Mouse (Mus musculus) kidney, adult 11 months (tissue): Measurements from ENCODE around the gene Tmem131l.
A peak's percentile ranks its signal among the peaks of the same experiment; 100 is the strongest.

Experiments used
- DNase-seq: peaks from one replicate; pipeline ENCODE4 v3.0.0; 2022

Tmem131l gene

DNA sequence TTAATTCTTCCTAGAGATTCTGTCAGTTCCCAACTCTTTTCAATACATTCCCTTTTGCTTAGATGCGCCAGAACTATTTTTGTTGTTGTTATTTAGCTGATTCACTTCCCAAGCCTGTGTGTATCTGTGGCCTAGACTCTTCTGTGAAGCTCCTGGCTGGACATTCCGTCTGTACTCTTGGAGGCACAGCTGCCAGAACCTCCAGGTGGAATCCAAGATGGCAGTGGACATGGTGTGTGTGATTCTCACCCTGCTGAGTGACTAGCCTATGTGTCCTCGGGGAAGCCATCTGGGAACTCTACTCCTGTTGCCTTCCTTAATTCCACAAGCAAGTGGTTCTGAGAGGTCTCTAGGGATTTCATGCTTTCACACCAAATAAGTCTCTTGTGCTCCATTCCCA is 63.8 kb downstream of the Tmem131l start:
- no peak for DNase-seq

DNA sequence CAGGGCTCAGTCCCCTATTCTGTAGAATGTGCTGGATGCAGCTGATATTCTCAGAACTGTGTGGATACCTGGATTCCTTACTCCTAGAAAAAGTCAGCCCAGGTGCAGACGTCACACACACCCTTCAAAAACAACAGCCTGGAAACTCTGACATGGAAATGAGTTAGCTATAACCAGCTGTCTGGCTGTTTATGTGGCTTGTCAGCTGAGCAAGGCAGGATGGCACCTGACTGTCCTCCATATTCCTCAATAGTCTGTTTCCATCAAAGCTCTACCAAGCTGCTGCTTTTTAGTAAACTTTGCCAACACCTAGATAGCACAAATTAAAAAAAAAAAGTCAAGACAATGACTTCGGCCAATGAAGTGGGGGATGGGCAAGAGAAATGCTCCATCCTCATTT is 66.6 kb downstream of the Tmem131l start:
- DNase-seq = no peak

DNA sequence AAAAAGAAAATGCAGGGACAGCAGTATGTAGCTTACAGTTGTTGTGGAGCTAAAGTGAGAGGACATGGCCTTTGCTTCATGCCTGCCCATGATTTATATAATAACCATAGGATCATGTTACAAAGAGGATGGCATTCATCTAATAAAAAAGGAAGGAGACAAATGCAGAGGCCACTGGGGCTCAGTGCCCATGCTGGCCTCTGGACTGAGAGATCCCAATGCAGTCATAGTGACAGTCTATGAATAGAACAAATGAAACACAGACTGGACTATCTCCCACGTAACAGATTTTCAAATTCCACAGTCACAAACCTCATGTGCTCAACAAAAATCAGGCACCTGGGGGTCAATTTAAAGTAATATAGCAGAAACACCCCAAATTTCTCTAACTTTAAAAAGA is 69.3 kb downstream of the Tmem131l start:
- DNase-seq = no peak

DNA sequence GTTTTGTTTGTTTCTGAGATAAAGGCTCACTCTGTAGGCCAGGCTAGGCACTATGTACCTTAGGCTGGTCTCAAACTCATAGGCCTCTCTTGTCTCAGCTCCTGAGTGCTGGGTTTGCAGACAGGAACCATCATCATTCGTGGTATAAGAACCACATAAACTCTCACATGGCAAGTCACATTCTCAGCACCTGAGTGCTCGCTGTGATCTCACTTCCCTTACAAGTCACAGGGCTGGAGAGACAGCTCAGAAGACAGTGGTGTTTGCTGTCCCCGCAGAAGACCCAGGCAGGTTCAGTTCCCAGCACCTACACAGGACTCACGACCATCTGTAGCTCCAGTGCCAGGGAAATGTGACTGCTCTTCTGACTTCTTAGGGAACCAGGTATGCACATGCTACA is 70.9 kb downstream of the Tmem131l start:
- no peak for DNase-seq

DNA sequence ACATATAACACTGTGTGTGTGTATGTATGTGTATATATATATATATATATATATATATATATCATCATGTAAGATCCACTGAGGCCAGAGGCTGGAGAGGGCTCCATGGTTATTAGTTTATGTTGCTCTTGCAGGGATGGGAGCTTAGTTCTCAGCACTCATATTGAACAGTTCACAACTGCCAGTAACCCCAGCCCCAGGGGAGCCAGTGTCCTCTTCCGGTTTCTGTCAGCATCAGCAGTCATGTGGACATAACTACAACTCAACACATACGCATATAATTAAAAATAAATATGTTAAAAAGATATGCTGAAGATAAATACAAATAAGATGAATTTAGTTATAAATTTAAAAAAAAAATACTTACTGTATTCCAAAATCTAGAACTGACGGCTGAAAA is 72.2 kb downstream of the Tmem131l start:
- no peak for DNase-seq

DNA sequence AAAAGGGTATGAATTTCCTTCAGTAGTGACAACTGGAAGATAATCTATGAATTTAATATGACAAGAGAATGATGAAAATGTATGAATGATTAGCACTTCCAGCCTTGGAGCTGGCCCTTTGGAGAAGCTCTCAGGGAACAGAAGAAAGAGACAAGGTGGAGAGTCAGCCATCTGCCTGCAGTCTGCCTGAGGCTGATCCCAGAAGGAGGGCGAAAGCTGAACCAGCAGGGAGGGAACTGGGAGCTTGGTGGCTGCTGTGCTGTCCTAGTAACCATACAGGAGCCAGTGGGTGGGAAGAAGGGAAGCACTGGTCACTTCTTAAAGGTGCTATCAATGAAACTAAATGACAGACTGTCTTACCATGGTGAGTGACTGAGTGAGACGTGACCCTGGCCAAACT is 74.6 kb downstream of the Tmem131l start:
- DNase-seq = no peak

DNA sequence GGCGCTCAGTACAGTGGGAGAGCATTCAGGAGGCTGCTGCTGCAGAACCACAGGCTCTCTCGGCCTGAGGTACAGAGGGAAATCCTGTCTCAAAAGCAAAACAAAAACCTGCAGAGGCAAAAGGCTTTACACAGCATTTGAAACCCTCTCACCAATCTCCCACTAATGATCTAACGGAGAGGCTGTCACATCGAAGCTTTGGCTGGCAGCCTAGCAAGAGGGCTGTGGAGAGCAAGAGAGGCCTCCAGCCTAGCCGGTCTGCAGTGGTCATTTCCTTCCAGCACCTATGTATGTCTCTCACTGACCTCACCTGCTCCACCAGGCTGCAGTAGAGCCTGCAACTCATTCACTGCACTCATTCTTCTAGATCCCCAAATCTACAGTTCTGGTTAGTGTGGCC is 76.3 kb downstream of the Tmem131l start:
- DNase-seq = no peak

DNA sequence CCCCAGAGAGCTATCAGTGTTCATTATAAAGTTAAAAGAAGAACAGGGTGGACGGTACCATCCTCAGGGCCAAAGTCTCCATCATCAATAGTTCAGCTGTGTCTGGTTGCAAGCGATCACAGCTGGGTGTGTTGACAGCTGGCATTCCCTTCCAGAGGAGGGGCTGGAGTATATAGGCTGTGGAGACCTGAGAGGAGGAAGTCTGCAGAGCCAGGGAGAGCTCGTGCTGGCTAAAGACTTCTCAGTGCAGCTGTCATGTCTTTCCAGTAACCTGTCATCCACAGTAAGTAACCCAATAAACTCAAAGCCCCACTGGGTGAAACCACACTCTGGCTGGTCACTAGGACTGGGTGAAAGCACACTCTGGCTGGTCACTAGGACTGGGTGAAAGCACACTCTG is 77.4 kb downstream of the Tmem131l start:
- DNase-seq = no peak

DNA sequence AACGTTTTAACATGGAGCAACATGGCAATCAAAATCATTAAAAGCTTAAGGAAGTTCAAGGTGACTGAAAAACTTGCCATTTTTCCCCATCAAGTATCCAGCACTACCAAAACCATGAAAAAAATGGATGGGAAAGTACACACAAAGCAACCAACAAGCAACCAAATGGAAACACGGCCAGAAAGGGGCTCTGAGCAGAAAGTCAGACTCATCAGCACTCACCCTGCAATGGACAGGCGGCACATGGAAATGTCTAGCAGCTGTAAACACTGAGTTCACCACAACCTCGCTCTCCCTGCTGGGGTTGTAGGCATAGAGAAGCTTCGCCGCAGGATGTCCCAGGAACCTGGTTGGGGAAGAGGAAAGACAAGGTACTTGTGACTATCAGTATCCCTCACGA is 77.9 kb downstream of the Tmem131l start:
- DNase-seq = no peak

DNA sequence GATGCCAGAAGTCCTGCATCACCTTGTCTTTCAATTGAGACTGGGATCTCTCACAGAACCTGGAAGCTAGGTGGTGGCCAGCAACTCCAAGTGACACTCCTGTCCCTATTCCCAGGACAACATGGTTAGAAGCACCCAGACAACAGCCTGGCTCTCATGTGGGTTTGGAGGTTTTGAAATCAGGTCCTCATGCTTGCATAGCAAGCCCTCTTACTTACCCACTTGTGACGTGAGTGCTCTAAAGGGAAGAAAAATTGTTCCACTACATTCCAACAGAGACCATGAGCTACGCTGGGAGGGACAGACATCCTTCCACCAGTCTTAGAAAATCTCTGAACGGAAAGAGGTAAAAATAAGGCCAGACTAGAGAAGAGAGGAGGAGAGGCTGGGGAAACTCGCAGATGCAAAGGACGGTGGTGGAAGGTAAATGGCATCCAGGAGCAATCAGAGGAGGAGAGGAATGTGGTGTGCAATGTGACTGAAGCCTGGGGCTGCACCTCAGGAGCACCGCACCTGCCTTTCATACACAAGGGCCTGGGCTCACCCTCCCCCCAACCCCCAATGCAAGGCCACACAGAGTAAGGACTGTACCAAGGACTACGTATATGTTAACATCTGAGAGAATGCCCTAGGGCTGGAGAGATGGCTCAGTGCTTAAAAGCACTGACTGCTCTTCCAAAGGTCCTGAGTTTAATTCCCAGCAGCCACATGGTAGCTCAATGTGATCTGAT is 80.9 kb downstream of the Tmem131l start:
- DNase-seq = no peak

DNA sequence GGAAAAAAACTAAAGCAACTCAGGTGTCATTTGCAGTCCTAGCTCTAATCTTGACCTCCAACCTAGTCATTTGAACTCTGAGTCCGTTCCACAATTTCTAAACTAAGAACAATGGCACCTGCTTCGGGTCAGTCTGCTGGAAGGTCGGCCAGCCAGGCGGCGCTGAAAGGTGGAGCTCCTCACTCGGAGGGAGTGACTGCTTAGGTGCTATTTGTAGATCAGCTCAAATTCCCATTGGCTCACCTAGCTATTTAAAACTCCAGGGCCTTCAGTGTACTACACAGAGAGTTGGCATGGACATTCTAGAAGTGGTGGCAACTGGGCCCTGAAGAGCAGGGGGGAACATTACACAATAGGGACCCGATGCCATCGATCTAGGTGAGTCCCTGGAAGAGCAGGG is 86.1 kb downstream of the Tmem131l start:
- DNase-seq = no peak

DNA sequence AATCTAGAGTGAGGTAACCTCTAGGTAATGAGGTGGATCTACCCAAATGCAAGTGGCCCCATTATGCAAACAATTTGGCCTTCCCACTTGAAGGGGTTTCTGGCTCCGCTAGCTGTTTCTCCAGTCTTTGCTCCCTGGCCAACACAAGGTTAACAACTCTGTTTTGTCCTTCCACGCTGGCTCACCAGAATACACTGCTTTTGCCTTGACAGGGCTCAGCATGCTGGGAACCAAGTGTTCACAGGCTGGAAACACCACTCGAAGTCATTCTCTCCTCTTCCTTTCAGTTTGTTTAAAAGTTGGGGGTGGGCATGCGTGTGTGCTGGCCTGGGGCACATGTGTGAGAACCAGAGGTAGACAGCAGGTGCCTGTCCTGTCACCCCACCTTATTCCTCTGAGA is 91.2 kb downstream of the Tmem131l start:
- no peak for DNase-seq

DNA sequence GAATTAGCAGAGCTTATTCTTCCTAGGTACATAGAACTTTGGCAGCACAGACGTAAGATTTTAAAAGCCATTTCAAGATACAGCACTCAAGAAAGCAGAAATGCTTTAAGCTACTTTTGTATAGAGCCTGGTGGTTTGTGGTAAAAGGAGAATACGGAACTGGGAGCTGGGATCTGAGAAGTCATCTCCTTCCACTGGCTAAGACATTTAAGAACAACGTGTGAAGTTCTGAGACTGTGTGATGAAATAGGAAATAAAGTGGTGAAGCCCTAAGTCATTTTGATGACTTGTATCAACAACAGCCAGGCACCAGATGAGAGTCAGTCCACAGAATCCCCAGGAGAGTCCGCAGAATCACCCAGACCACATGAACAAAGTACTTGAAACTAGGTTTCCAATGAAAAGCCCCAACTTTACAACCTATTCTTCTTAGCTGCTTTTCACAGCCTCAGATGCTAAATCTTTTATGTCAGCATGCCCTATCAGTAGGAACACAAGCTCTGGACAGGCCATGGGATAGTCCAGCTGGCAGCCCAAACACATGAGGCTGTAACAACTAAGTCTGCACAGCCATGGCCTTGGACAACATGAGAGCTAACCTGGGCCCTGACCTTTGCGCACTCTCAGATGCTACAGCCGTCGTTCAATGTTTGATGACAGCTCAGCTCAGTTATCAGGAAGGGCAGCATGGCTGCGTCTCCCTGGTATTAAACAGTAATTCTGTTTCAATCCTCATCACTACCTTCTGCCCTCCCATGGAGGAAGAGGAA is 92.3 kb downstream of the Tmem131l start:
- DNase-seq = no peak

DNA sequence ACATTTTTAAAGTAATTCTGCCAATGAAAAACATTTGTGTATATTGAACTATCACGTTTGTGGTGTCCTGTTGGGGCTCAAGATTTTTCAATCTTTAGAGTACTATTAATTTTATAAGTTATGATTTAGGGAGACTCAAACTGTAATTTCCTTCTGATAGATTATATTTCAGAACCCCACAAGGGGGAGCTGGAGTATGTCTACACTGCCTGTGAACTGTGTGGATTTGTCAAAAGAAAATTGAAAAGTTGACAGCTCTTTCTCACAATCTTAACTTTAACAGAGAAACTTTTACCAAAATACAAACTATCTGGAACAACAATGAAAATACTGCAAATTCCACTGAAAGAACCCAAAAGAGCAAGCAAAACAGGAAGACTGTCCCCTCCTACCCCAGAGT is 93.1 kb downstream of the Tmem131l start:
- no peak for DNase-seq

DNA sequence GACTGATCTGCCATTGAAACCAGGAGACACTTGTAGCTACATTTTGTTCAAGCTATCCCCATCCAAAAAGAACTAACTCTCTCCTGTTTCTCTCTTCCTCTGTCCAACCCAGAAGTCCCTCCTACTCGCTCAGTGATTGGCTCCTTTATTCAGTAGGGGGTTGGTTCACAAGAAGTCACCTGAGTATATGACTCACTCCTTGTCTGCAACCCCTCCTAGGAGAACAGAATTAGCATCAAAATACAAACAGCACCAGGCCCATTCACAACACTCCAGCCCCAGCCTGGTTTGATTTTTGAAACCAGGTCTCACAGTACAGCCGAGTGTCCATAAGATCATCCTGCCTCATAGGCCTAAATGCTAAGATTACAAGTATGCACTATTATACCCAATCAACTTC is 96.3 kb downstream of the Tmem131l start:
- no peak for DNase-seq

DNA sequence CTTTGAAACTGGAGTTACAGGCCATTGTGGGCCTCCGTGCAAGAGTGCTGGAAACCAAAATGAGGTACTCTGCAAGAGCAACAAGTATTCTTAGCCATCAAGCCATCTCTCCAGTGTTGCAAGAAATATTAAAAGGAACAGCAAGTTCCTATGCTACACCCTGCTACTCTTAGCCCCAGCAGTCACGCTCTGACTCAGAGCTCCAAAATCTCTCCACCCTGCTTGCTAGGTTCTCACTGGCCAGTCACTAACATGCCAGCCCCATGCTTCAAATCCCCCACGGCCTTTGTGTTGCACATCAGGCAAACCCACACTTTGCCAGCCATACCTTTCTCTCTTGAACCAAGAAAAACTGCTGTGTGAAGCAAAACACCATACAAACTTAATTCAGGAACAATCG is 96.8 kb downstream of the Tmem131l start:
- no peak for DNase-seq

DNA sequence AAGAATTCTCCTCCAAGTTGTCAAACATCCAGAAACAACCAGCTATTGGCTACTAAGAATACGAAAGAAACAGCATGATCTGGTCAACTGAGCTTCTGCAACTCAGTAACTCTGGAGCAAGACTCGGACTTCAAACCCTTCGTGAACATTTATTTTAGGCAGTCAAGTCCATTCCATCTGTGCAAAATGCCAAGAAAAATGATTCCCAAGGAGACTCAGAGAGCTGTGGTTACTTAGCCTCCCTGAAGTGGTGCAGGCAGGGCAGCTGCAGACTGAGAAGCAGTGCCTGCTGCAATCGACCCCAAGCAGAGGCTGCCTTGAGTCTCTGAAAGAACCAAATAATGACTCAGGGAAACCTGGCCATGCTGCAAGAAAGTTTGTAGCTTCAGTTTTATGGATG is 98.1 kb downstream of the Tmem131l start:
- DNase-seq = no peak

DNA sequence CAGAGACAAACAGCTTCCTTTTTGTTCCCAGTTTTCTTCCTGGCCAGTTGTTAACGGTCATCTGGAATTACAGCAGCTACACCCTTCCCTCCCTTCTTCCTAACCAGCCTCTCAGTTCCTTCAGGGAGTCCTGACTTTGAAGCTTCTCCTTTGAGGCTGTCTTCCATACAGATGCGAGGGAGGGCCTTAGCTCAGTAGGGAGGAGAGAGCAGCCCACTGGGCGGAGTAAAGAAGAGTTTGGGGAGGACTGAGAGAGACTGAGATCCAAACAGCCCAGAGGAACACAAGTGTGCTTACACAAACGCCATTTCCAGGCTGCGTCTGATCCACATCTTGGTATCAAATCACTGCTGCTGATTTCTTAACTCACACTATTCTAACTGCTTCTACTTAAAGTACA is 101.1 kb downstream of the Tmem131l start:
- DNase-seq = no peak

DNA sequence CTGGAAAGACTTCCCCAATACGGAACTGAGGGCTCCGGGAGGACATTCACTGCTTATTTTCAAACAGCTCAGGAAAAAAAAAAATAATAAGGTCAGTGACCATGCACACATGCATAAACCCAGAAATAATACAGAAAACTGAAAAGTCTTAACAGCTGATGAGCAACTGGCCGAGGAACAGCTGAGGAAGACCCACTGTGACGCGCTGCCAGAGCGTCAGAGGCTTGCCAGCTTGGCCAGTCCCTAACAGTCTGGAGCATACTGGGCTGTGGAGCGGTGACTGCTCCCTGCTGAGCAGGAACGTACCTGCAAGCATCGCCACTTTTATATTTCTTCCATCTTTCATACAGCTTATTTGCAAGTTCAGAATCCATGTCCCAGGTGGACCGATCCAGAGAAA is 105.5 kb downstream of the Tmem131l start:
- DNase-seq = no peak

DNA sequence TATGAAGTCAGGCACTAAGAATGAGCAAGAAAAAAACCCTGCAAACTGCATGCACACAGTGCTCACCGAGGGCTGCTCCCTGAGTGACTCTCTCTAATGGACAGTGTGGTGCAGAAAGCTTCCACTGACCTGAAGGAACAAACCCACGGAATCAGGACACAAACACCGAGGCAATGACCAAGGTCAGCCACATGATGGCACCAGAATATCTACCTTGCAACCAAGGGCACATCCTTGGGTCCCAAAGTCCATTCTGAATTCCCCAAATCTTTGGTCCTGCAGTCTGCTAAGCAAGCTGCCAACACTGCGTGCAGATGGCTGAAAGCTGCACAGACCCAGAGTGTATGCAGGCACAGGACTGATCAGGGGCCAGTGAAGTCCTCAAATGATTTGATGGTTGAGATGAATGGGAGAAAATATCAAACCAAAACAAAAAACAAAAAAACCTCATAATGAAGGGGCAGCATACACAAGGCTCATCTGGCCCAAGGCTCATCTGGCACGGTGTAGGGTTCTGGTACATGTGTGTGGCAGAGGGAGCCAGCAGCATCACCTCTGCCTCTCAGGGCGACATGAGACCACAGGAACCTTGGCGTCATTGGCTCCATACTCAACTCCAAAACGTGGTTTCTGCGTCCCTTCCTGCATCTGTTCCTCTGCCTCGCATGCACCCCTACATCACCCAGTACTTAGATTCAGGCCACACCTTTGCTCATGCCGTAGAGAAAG is 124.0 kb downstream of the Tmem131l start:
- DNase-seq = peak; percentile 31

DNA sequence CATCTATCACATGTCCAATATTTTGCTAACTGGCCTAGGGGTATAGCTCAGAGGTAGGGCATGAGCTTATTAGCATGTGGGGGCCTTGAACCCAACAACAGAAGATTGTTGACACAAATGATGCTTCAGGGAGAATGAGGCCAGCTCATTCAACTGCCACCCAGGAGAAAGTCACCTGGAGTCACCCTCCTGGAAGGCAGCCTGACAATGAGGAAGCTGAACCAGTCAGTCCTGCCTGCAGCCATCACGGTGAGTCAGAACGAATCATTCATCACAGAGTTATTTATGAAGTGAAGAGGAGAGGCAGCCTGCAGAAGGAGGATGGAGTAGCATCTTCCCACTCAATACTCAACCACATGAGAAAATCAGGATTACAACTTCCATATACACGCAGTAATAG is 124.9 kb downstream of the Tmem131l start:
- DNase-seq = no peak

DNA sequence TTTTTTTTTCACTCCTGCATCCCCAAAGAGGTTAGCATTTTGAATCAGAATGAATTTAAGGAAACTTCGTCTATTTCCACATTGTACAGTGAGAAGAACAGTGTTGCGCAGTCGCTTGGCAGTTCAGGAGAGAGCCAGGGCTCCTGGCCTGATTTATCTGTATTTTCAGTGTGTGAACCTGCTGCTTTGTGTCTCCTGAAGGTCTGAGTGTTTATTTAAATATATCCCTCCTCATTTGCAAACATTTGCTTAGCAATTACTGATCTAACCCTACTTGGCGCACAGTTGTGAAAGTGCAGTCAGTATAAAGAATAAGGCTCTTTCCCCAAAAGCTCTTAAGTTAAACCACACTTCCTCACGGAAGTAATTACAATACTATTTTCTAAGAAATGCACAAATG is 129.3 kb downstream of the Tmem131l start:
- no peak for DNase-seq

DNA sequence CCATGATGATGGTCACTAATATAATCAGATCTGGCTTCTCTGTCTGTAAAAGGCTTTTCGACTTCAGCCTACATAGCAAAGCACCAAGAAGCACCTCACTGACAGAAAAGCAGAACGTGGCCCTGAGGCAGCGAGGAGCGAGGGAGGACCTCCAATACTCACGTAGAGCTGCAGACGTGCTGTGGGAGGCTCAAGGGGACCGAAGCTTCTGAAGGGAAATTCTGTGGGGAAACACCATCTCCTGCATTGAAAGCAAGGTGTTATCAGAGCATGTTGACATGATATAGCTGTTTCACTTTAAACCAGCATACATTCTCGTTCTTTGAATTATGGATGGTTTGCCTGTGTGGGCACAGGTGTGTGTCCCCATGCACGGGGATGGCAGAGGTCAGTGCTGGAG is 133.8 kb downstream of the Tmem131l start:
- DNase-seq = no peak

DNA sequence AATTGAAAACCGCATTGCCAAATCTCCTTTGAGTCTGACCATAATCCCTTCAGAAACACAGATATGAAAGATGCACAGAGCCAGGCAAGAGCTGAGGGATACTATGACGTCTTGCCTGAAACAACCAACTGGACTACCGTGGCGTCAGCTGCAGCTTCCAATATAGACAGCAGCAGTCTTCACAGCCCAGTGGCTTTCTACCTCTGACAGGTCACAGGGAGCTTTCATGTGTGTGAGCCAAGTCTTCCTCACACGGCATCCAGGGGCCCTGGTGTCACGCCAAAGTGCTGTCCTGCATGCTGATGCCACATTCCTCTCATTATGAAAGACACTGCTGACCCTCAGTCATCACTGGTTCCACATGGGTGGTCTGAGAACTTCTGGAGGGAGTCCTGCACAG is 134.8 kb downstream of the Tmem131l start:
- no peak for DNase-seq
